Mouse (Mus musculus): ENCODE measurements at regions not wholly inside any gene's neighbourhood (a gene's known extent, or its start where the extent isn't known, plus 50 kb on each side); places are given as distances from the start of the nearest gene placed in this dataset.

GRCm38 (mm10) chr3:149238076-149238475, 247.7 kb upstream of the Adgrl2 start:
- no peak for DNase-seq (ENCODE audit: extremely low read depth, low read depth, low spot score)

GRCm38 (mm10) chr3:149235183-149235582, 244.8 kb upstream of the Adgrl2 start:
- DNase-seq (ENCODE audit: extremely low read depth, low read depth, low spot score): no peak

GRCm38 (mm10) chr3:149233691-149234131, 243.4 kb upstream of the Adgrl2 start:
- no peak for DNase-seq (ENCODE audit: extremely low read depth, low read depth, low spot score)

GRCm38 (mm10) chr3:149233191-149233641, 242.9 kb upstream of the Adgrl2 start:
- no peak for DNase-seq (ENCODE audit: extremely low read depth, low read depth, low spot score)

- no peak for DNase-seq (ENCODE audit: extremely low read depth, low read depth, low spot score)
These were observed 241.0 kb upstream of the Adgrl2 start for GRCm38 (mm10) chr3:149231346-149231745.

GRCm38 (mm10) chr3:149227556-149227955, 237.2 kb upstream of the Adgrl2 start:
- DNase-seq (ENCODE audit: extremely low read depth, low read depth, low spot score): no peak

GRCm38 (mm10) chr3:149226723-149227122, 236.4 kb upstream of the Adgrl2 start:
- DNase-seq (ENCODE audit: extremely low read depth, low read depth, low spot score): no peak

- DNase-seq (ENCODE audit: extremely low read depth, low read depth, low spot score): no peak
These were observed 235.3 kb upstream of the Adgrl2 start for GRCm38 (mm10) chr3:149225684-149226083.

- no peak for DNase-seq (ENCODE audit: extremely low read depth, low read depth, low spot score)
These were observed 233.9 kb upstream of the Adgrl2 start for GRCm38 (mm10) chr3:149224271-149224670.

GRCm38 (mm10) chr3:149223776-149224175, 233.4 kb upstream of the Adgrl2 start:
- DNase-seq (ENCODE audit: extremely low read depth, low read depth, low spot score): no peak

GRCm38 (mm10) chr3:149220958-149221357, 230.6 kb upstream of the Adgrl2 start:
- DNase-seq (ENCODE audit: extremely low read depth, low read depth, low spot score): no peak

GRCm38 (mm10) chr3:149220304-149220951, 230.1 kb upstream of the Adgrl2 start:
- no peak for DNase-seq (ENCODE audit: extremely low read depth, low read depth, low spot score)

GRCm38 (mm10) chr3:149219381-149220303, 229.3 kb upstream of the Adgrl2 start:
- DNase-seq (ENCODE audit: extremely low read depth, low read depth, low spot score): no peak

GRCm38 (mm10) chr3:149217916-149218803, 227.8 kb upstream of the Adgrl2 start:
- DNase-seq (ENCODE audit: extremely low read depth, low read depth, low spot score): no peak

GRCm38 (mm10) chr3:149216759-149217400, 226.5 kb upstream of the Adgrl2 start:
- no peak for DNase-seq (ENCODE audit: extremely low read depth, low read depth, low spot score)

GRCm38 (mm10) chr3:149215691-149216090, 225.3 kb upstream of the Adgrl2 start:
- DNase-seq (ENCODE audit: extremely low read depth, low read depth, low spot score): no peak

GRCm38 (mm10) chr3:149211909-149212308, 221.6 kb upstream of the Adgrl2 start:
- DNase-seq (ENCODE audit: extremely low read depth, low read depth, low spot score): no peak

- DNase-seq (ENCODE audit: extremely low read depth, low read depth, low spot score): no peak
These were observed 218.9 kb upstream of the Adgrl2 start for GRCm38 (mm10) chr3:149209260-149209659.

GRCm38 (mm10) chr3:149203451-149203850, 213.1 kb upstream of the Adgrl2 start:
- no peak for DNase-seq (ENCODE audit: extremely low read depth, low read depth, low spot score)

GRCm38 (mm10) chr3:149196477-149197185, 206.3 kb upstream of the Adgrl2 start:
- DNase-seq (ENCODE audit: extremely low read depth, low read depth, low spot score): no peak
